Mouse (Mus musculus) ES-Bruce4 (cell line): ENCODE measurements around the gene Pde10a. TPM values are rescaled to one million over a fixed set of nuclear protein-coding genes. Genes with fewer than 3 reads are reported as not detected.

ENCODE experiments used
- H3K27ac ChIP-seq: 2 replicates; pipeline ENCODE4 v1.5.1; 2012; ENCODE audit warnings: low read length, inconsistent platforms; ENCODE audit not compliant: insufficient read depth
- H3K27me3 ChIP-seq: 2 replicates; pipeline ENCODE4 v1.6.1; 2012; ENCODE audit warnings: mild to moderate bottlenecking, low read length, inconsistent platforms; ENCODE audit not compliant: control insufficient read depth, poor library complexity, insufficient read depth, severe bottlenecking
- H3K36me3 ChIP-seq: 2 replicates; pipeline ENCODE4 v1.6.1; 2012; ENCODE audit warnings: inconsistent platforms, mild to moderate bottlenecking, low read length, moderate library complexity; ENCODE audit not compliant: control insufficient read depth, poor library complexity, insufficient read depth, severe bottlenecking
- H3K4me1 ChIP-seq: one replicate; pipeline ENCODE4 v1.8.1; 2011; ENCODE audit warnings: low read length; ENCODE audit not compliant: control insufficient read depth, insufficient read depth
- H3K4me3 ChIP-seq: 2 replicates; pipeline ENCODE4 v1.5.1; 2011; ENCODE audit warnings: low read depth, mild to moderate bottlenecking, low read length
- H3K9ac ChIP-seq: 2 replicates; pipeline ENCODE4 v1.6.1; 2012; ENCODE audit warnings: low read depth, mild to moderate bottlenecking, inconsistent platforms; ENCODE audit not compliant: poor library complexity, severe bottlenecking
- H3K9me3 ChIP-seq: replicated peaks from 2 replicates; pipeline ENCODE4 v1.6.1; 2012; ENCODE audit warnings: mild to moderate bottlenecking, low read length, inconsistent platforms; ENCODE audit not compliant: control insufficient read depth, poor library complexity, insufficient read depth, severe bottlenecking
- CTCF ChIP-seq: IDR thresholded peaks from one replicate; pipeline ENCODE4 v1.8.1; 2011; ENCODE audit warnings: low read depth, low read length
- EP300 ChIP-seq: IDR thresholded peaks from 2 replicates; pipeline ENCODE4 v1.6.1; 2011; ENCODE audit warnings: low read depth, low read length; ENCODE audit not compliant: insufficient read depth
- POLR2A ChIP-seq: IDR thresholded peaks from one replicate; pipeline ENCODE4 v1.8.1; 2011; ENCODE audit warnings: low read length; ENCODE audit not compliant: insufficient read depth
- polyA plus RNA-seq: library from polyadenylated mRNA; stranded (reverse); fragments of >200 nt; gene quantifications from 2 replicates; pipeline ENCODE4 v1.2.4, GENCODE M21; 2011; ENCODE audit warnings: low read depth; ENCODE audit not compliant: missing spikeins, insufficient read depth, insufficient read length

The Pde10a gene
- polyA plus RNA-seq, 1 experiment, result 2.7 TPM

- no peak for TF ChIP-seq EP300
- no peak for TF ChIP-seq POLR2A
- no peak for TF ChIP-seq CTCF
- H3K4me1 ChIP-seq, result no peaks in the 10 kb centered on the region
- H3K27me3 ChIP-seq, result no peaks in the 10 kb centered on the region; the same call in 1 of the 2 replicates
- no peaks in the 10 kb centered on the region for H3K9me3 ChIP-seq
- H3K9ac ChIP-seq, result no peak overlapping the region
- no peaks in the 10 kb centered on the region for H3K36me3 ChIP-seq
- no peak overlapping the region for H3K27ac ChIP-seq
- no peak overlapping the region for H3K4me3 ChIP-seq
These were observed 326.7 kb downstream of the Pde10a start for GRCm38 (mm10) chr17:8851846-8852245.

- no peak overlapping the region for H3K9ac ChIP-seq
- H3K4me1 ChIP-seq, result no peaks in the 10 kb centered on the region
- H3K27me3 ChIP-seq, result no peaks in the 10 kb centered on the region
- TF ChIP-seq POLR2A (no peak), EP300 (no peak; the same call in 1 of the 2 replicates), CTCF (no peak)
- H3K27ac ChIP-seq, result no peak overlapping the region
- H3K36me3 ChIP-seq, result no peaks in the 10 kb centered on the region
- no peak overlapping the region for H3K4me3 ChIP-seq
- no peaks in the 10 kb centered on the region for H3K9me3 ChIP-seq
These were observed 331.5 kb downstream of the Pde10a start for GRCm38 (mm10) chr17:8856430-8857371.

- TF ChIP-seq CTCF (no peak), POLR2A (no peak), EP300 (no peak)
- Histone ChIP-seq H3K4me3 (no peak overlapping the region), H3K9me3 (no peaks in the 10 kb centered on the region), H3K36me3 (no peaks in the 10 kb centered on the region), H3K4me1 (no peaks in the 10 kb centered on the region), H3K27ac (no peak overlapping the region), H3K9ac (no peak overlapping the region), H3K27me3 (no peaks in the 10 kb centered on the region)
These were observed 333.7 kb downstream of the Pde10a start for GRCm38 (mm10) chr17:8858636-8859421.

GRCm38 (mm10) chr17:8859489-8859888 lies 334.3 kb downstream of the Pde10a start:
- Histone ChIP-seq H3K9me3 (no peaks in the 10 kb centered on the region), H3K4me1 (no peaks in the 10 kb centered on the region), H3K27ac (no peak overlapping the region), H3K4me3 (no peak overlapping the region), H3K9ac (no peak overlapping the region), H3K27me3 (no peaks in the 10 kb centered on the region), H3K36me3 (no peaks in the 10 kb centered on the region)
- TF ChIP-seq CTCF, result no peak
- TF ChIP-seq EP300, result no peak
- TF ChIP-seq POLR2A, result no peak

- H3K27ac ChIP-seq, result no peak overlapping the region
- no peaks in the 10 kb centered on the region for H3K4me1 ChIP-seq
- no peaks in the 10 kb centered on the region for H3K36me3 ChIP-seq
- no peak for TF ChIP-seq CTCF
- no peak for TF ChIP-seq EP300
- TF ChIP-seq POLR2A, result no peak
- H3K9me3 ChIP-seq, result no peaks in the 10 kb centered on the region
- no peak overlapping the region for H3K4me3 ChIP-seq
- no peak overlapping the region for H3K9ac ChIP-seq
- no peaks in the 10 kb centered on the region for H3K27me3 ChIP-seq
These were observed 339.7 kb downstream of the Pde10a start for GRCm38 (mm10) chr17:8864638-8865497.
